Mouse (Mus musculus) layer of hippocampus, postnatal 14 days (tissue): Measurements from ENCODE around the gene Nanos1. TPM values are rescaled to one million over a fixed set of nuclear protein-coding genes. Genes with fewer than 3 reads are reported as not detected.

Experiments used
- DNase-seq, 2 experiments: peaks; one replicate each; pipeline ENCODE4 v3.0.0; 2021 to 2022; ENCODE audit warnings: low spot score in 2 of 2, mixed read lengths in 1 of 2
- microRNA-seq, 2 experiments: library from miRNA; unstranded; fragments of <30 nt; microRNA quantifications; one replicate each; pipeline ENCODE4 v1.2.0; 2021
- total RNA-seq, 2 experiments: library from RNA; stranded (reverse); gene quantifications; 2 replicates each; pipeline ENCODE4 v1.2.3; 2021

Gene Nanos1
- total RNA-seq, 2 experiments from 2014 or later: 17.3 to 18.7 TPM

- no peak for DNase-seq
These were observed 31.8 kb downstream of the Nanos1 start for GRCm38 (mm10) chr19:60787465-60788150.

GRCm38 (mm10) chr19:60788214-60788960 is 32.6 kb downstream of the Nanos1 start:
- DNase-seq: no peak

GRCm38 (mm10) chr19:60789452-60789851 is 33.7 kb downstream of the Nanos1 start:
- no peak for DNase-seq

DNA sequence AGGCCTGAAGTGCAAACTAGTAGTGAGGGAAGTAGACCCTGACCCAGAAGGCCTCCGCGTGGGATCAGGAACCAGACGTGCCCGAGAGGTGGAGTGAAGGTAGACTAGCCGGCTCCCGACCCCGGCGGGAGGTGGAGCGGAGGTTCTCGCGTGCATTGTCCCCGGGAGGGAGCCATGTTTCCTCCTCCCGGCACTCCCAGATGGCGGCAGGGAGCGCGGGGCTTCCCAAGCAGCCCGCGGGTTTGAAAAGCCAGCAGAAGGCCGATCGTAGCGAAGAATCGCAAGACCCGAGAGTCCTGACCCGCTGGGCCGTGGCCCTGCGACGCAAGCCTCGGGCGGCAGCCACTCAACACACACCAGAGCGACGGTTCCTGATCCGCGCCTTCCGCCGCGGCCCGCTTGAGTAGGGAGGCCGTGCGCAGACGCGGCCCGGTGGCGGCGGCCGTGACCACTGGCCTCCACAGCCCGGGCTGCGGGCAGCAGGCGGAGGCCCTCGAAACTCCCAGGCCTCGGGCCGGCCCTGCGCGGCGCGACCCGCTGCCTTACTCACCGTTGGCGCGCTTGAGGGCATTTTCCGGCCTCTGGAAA is 34.2 kb downstream of the Nanos1 start:
- peak; percentile 33 to 57 for DNase-seq

DNA sequence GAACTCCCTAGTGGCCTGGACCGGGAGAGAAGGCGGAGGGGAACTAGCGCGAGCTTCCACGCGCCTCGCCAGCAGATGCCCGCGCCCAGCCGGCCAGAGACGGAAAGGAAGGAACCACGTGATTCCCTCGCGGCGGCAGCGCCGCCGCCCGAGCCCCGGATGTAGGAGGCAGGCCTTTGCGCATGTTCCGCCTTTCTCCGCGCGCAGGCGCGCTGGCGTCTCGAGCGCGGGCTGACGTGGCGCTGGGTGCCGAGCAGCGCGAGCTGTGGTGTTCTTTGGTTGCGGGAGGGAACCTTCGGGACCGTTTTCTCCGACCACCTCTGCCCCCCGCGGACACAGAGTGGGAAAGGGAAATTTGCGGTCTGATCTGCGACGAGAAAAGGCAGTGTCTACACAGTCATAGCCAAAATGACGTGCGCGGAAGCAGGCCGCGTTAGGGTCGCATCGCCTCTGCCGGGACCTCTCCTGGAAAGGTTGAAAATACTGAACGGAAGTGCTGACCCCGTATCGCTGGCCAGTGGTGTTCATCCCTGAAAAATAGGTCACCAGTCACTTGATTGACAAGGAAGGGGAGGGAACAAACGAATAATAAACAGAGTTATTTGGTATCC is 34.9 kb downstream of the Nanos1 start, which contains the start of gene Eif3a:
Gene Eif3a, minus strand, starts transcription at position 108 of the 611 bp plus-strand sequence.
- peak; percentile 92 to 96 for DNase-seq

- DNase-seq: no peak
These were observed 35.4 kb downstream of the Nanos1 start for GRCm38 (mm10) chr19:60791164-60791563.

GRCm38 (mm10) chr19:60793170-60793707 is 37.5 kb downstream of the Nanos1 start:
- DNase-seq: no peak

GRCm38 (mm10) chr19:60795244-60795643 is 39.5 kb downstream of the Nanos1 start:
- no peak for DNase-seq

GRCm38 (mm10) chr19:60797415-60797814 is 41.6 kb downstream of the Nanos1 start:
- no peak for DNase-seq

DNA sequence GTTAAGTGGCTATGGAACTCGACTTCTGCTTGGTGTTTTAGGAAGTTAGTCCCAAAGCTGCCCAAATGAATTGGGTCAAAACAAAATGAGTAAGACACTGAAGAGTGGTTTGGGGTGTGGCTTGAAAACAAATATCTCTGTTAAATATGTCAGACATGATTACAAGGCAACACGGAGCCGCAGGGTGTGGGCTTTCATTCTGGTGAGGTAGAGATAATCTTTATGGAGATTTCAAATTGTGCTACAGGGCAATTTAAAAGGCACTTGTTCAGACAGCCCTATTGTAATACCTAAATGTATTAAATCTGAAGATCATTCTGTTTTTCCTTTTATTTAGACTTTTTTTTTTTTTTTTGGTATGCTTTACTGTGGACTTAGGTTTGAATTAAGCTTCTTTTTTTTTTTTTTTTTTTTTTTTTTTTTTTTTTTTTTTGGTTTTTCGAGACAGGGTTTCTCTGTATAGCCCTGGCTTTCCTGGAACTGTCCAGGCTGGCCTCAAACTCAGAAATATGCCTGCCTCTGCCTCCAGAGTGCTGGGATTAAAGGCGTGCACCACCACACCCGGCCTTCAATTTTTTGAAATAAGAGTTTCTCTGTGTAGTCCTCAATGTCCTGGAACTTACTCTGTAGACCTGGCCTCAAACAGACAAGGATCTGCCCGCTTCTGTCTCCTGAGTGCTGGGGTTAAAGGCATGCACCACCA is 44.2 kb downstream of the Nanos1 start:
- DNase-seq: no peak

DNA sequence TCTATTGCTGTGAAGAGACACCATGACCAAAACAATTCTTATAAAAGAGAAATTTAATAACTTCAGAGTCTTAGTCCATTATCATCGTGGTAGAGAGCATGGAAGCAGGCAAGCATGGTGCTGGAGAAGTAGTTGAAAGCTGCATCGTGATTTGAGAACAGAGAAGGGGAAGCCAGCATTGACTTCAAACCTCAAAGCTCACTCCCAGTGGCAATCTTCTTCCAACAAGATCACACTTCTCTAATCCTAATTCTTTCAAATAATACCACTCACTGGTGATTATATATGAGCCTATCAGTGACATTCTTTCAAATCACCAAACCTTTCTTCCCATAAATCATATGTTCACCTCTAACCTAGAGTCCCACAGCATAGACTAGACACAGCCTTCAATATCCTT is 49.1 kb downstream of the Nanos1 start:
- no peak for DNase-seq

Small RNA genes within 50 kb of the gene (microRNA-seq; reads per million reads assigned to microRNA genes)
- 0 reads per million in 2 experiments for gene mmu-mir-3084-1

Other genes starting within 250 kb of the Nanos1 start
- gene Cacul1, start 175.0 kb upstream of the Nanos1 start, total RNA-seq: 10 to 100 TPM; 47.0 to 47.3 TPM
- gene Eif3a, start 34.7 kb downstream of the Nanos1 start, total RNA-seq: 100 to 1,000 TPM; 117 to 118 TPM
- 10 to 100 TPM; 29.3 to 32.1 TPM for gene Fam45a, start 55.6 kb downstream of the Nanos1 start, total RNA-seq
- 10 to 100 TPM; 10.6 to 15.5 TPM for gene Sfxn4, start 105.5 kb downstream of the Nanos1 start, total RNA-seq
- gene Prdx3, start 118.6 kb downstream of the Nanos1 start, total RNA-seq: 10 to 100 TPM; 74.1 to 74.9 TPM
- gene Grk5, start 133.8 kb downstream of the Nanos1 start, total RNA-seq: 1 to 10 TPM; 8.8 to 9.1 TPM